Mouse (Mus musculus): ENCODE measurements at regions not wholly inside any gene's neighbourhood (a gene's known extent, or its start where the extent isn't known, plus 50 kb on each side); places are given as distances from the start of the nearest gene placed in this dataset.

- TF ChIP-seq EP300 (IDR thresholded peaks at IDR 0.05) (no peak), CTCF (IDR thresholded peaks at IDR 0.05) (no peak)
- ATAC-seq = no peak
- H3K4me3 ChIP-seq (ENCODE audit: low read depth, low read length) = no peak overlapping the region
Observed at GRCm38 (mm10) chr11:31731459-31731858, 59.8 kb upstream of the Bod1 start.

GRCm38 (mm10) chr11:31732342-31732741 is 60.7 kb upstream of the Bod1 start:
- 48% methylated on average over 3 of the region's 3 CpGs for WGBS

More at GRCm38 (mm10) chr11:31731459-31731858, 59.8 kb upstream of the Bod1 start:
- H3K4me1 ChIP-seq (ENCODE audit: insufficient read depth, low read depth, low read length) = no peaks in the 10 kb centered on the region
- H3K27ac ChIP-seq (ENCODE audit: low read length) = no peak overlapping the region
- no peak overlapping the region for H3K4me2 ChIP-seq (replicated peaks; ENCODE audit: low read depth, low read length)
- H3K9me3 ChIP-seq (ENCODE audit: low read length) = no peaks in the 10 kb centered on the region
- no peaks in the 10 kb centered on the region for H3K36me3 ChIP-seq (ENCODE audit: insufficient read depth, low read length)
- H3K27me3 ChIP-seq (replicated peaks; ENCODE audit: insufficient read depth, low read length) = no peaks in the 10 kb centered on the region
- 81% methylated on average over 4 of the region's 4 CpGs for WGBS
- DNase-seq (ENCODE audit: low spot score) = no peak
- H3K9ac ChIP-seq (replicated peaks; ENCODE audit: low read depth) = no peak overlapping the region

GRCm38 (mm10) chr11:31732958-31733357 is 61.3 kb upstream of the Bod1 start:
- WGBS = 48% methylated on average over 1 of the region's 1 CpGs
- no peak for TF ChIP-seq CTCF (IDR thresholded peaks at IDR 0.05)
- TF ChIP-seq EP300 (IDR thresholded peaks at IDR 0.05) = no peak
- Histone ChIP-seq H3K4me2 (replicated peaks; ENCODE audit: low read depth, low read length) (no peak overlapping the region), H3K4me1 (ENCODE audit: insufficient read depth, low read depth, low read length) (no peaks in the 10 kb centered on the region), H3K9me3 (ENCODE audit: low read length) (no peaks in the 10 kb centered on the region), H3K4me3 (ENCODE audit: low read depth, low read length) (no peak overlapping the region), H3K27me3 (replicated peaks; ENCODE audit: insufficient read depth, low read length) (no peaks in the 10 kb centered on the region), H3K36me3 (ENCODE audit: insufficient read depth, low read length) (no peaks in the 10 kb centered on the region), H3K9ac (replicated peaks; ENCODE audit: low read depth) (no peak overlapping the region), H3K27ac (ENCODE audit: low read length) (no peak overlapping the region)
- DNase-seq (ENCODE audit: low spot score) (peak; percentile 60), ATAC-seq (peak; percentile 71)

More at GRCm38 (mm10) chr11:31732342-31732741, 60.7 kb upstream of the Bod1 start:
- Histone ChIP-seq H3K9ac (replicated peaks; ENCODE audit: low read depth) (no peak overlapping the region), H3K27me3 (replicated peaks; ENCODE audit: insufficient read depth, low read length) (no peaks in the 10 kb centered on the region), H3K36me3 (ENCODE audit: insufficient read depth, low read length) (no peaks in the 10 kb centered on the region), H3K27ac (ENCODE audit: low read length) (no peak overlapping the region), H3K4me2 (replicated peaks; ENCODE audit: low read depth, low read length) (no peak overlapping the region), H3K4me3 (ENCODE audit: low read depth, low read length) (no peak overlapping the region), H3K4me1 (ENCODE audit: insufficient read depth, low read depth, low read length) (no peaks in the 10 kb centered on the region), H3K9me3 (ENCODE audit: low read length) (no peaks in the 10 kb centered on the region)
- DNase-seq (ENCODE audit: low spot score) (no peak), ATAC-seq (no peak)
- TF ChIP-seq EP300 (IDR thresholded peaks at IDR 0.05) (no peak), CTCF (IDR thresholded peaks at IDR 0.05) (no peak)

GRCm38 (mm10) chr11:31734091-31734490 is 62.4 kb upstream of the Bod1 start:
- DNase-seq (ENCODE audit: low spot score) = no peak
- Histone ChIP-seq H3K9me3 (ENCODE audit: low read length) (no peaks in the 10 kb centered on the region), H3K27ac (ENCODE audit: low read length) (no peak overlapping the region), H3K4me1 (ENCODE audit: insufficient read depth, low read depth, low read length) (no peaks in the 10 kb centered on the region), H3K4me3 (ENCODE audit: low read depth, low read length) (no peak overlapping the region), H3K9ac (replicated peaks; ENCODE audit: low read depth) (no peak overlapping the region), H3K27me3 (replicated peaks; ENCODE audit: insufficient read depth, low read length) (no peaks in the 10 kb centered on the region), H3K36me3 (ENCODE audit: insufficient read depth, low read length) (no peaks in the 10 kb centered on the region), H3K4me2 (replicated peaks; ENCODE audit: low read depth, low read length) (no peak overlapping the region)
- ATAC-seq = no peak
- WGBS = 61% methylated on average over 4 of the region's 4 CpGs
- no peak for TF ChIP-seq EP300 (IDR thresholded peaks at IDR 0.05)
- TF ChIP-seq CTCF (IDR thresholded peaks at IDR 0.05) = no peak

- Histone ChIP-seq H3K9ac (replicated peaks; ENCODE audit: low read depth) (no peak overlapping the region), H3K4me2 (replicated peaks; ENCODE audit: low read depth, low read length) (no peak overlapping the region), H3K27me3 (replicated peaks; ENCODE audit: insufficient read depth, low read length) (no peaks in the 10 kb centered on the region), H3K36me3 (ENCODE audit: insufficient read depth, low read length) (no peaks in the 10 kb centered on the region), H3K9me3 (ENCODE audit: low read length) (no peaks in the 10 kb centered on the region), H3K4me1 (ENCODE audit: insufficient read depth, low read depth, low read length) (peaks cover 4% of the 10 kb centered on the region; the same call in 1 of the 2 replicates), H3K27ac (ENCODE audit: low read length) (no peak overlapping the region), H3K4me3 (ENCODE audit: low read depth, low read length) (no peak overlapping the region)
- DNase-seq (ENCODE audit: low spot score) = no peak
- ATAC-seq = no peak
- no peak for TF ChIP-seq CTCF (IDR thresholded peaks at IDR 0.05)
- no peak for TF ChIP-seq EP300 (IDR thresholded peaks at IDR 0.05)
- 86% methylated on average over 6 of the region's 6 CpGs for WGBS
Observed at GRCm38 (mm10) chr11:31735257-31735656, 63.6 kb upstream of the Bod1 start.

GRCm38 (mm10) chr11:31736086-31736485 is 64.4 kb upstream of the Bod1 start:
- TF ChIP-seq CTCF (IDR thresholded peaks at IDR 0.05) (no peak), EP300 (IDR thresholded peaks at IDR 0.05) (no peak)
- H3K9me3 ChIP-seq (ENCODE audit: low read length) = no peaks in the 10 kb centered on the region
- H3K27ac ChIP-seq (ENCODE audit: low read length) = no peak overlapping the region
- peaks cover 4% of the 10 kb centered on the region; the same call in 1 of the 2 replicates for H3K4me1 ChIP-seq (ENCODE audit: insufficient read depth, low read depth, low read length)
- no peak overlapping the region for H3K4me3 ChIP-seq (ENCODE audit: low read depth, low read length)
- H3K9ac ChIP-seq (replicated peaks; ENCODE audit: low read depth) = no peak overlapping the region
- no peak for ATAC-seq
- no peaks in the 10 kb centered on the region for H3K27me3 ChIP-seq (replicated peaks; ENCODE audit: insufficient read depth, low read length)
- H3K4me2 ChIP-seq (replicated peaks; ENCODE audit: low read depth, low read length) = no peak overlapping the region
- no peaks in the 10 kb centered on the region for H3K36me3 ChIP-seq (ENCODE audit: insufficient read depth, low read length)
- DNase-seq (ENCODE audit: low spot score) = no peak

GRCm38 (mm10) chr11:31736556-31737089 is 64.9 kb upstream of the Bod1 start:
- H3K9me3 ChIP-seq (ENCODE audit: low read length) = no peaks in the 10 kb centered on the region
- no peaks in the 10 kb centered on the region for H3K36me3 ChIP-seq (ENCODE audit: insufficient read depth, low read length)
- ATAC-seq (0 out of 2 replicates have a peak, but pooled peaks have one; percentile 19), DNase-seq (ENCODE audit: low spot score) (peak; percentile 66)
- no peak overlapping the region for H3K4me2 ChIP-seq (replicated peaks; ENCODE audit: low read depth, low read length)
- H3K27ac ChIP-seq (ENCODE audit: low read length) = no peak overlapping the region
- H3K9ac ChIP-seq (replicated peaks; ENCODE audit: low read depth) = no peak overlapping the region
- WGBS = 67% methylated on average over 4 of the region's 4 CpGs
- peaks cover 4% of the 10 kb centered on the region; the same call in 1 of the 2 replicates for H3K4me1 ChIP-seq (ENCODE audit: insufficient read depth, low read depth, low read length)
- no peak overlapping the region for H3K4me3 ChIP-seq (ENCODE audit: low read depth, low read length)
- H3K27me3 ChIP-seq (replicated peaks; ENCODE audit: insufficient read depth, low read length) = no peaks in the 10 kb centered on the region
- TF ChIP-seq CTCF (IDR thresholded peaks at IDR 0.05) = no peak
- TF ChIP-seq EP300 (IDR thresholded peaks at IDR 0.05) = no peak

Data from lung, postnatal 0 days (tissue).